Mouse (Mus musculus) cerebellum, postnatal 4 days (tissue): ENCODE measurements at regions not wholly inside any gene's neighbourhood (a gene's known extent, or its start where the extent isn't known, plus 50 kb on each side); places are given as distances from the start of the nearest gene placed in this dataset.

Experiments
- DNase-seq, 2 experiments: peaks; one replicate each; pipeline ENCODE4 v3.0.0; 2022; ENCODE audit warnings: low spot score in 2 of 2, mixed read lengths in 1 of 2

DNA sequence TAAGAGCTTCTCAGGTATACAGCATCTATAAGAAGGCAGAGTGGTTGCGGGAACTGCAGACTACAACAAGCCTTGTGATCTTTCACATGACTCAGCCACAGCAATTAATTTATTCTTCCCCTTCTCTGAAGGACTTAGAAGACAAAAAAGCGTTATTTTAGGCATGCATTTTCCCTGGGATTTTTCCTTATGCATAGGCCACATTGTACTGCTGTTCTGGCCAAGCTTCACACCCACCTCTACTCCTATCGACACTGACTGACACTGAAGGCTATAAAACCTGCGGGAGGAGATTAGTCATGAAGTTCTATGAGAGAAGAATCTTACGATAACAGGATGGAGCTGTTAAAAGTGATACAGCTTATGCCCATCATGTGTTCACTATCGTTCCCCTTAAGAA lies 441.9 kb downstream of the Tox3 start:
- no peak for DNase-seq

DNA sequence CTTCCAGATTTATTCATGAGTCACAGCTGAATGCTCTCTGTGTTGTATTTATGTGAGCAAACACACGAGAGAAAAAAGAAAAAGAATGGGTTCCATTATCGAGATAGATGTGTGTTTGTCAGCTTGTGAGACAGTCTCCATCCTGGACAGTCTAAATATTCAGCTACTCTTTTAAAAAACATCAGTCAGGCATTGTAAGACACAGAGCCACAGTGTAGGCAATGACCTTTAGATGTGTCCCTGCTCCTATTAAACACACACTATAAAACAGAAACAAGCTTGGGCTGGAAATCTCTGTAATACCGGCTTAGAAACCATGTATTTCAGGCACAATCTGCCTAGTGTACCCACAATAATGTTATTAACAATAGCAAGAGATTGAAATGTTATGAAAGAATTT lies 442.6 kb downstream of the Tox3 start:
- no peak for DNase-seq

DNA sequence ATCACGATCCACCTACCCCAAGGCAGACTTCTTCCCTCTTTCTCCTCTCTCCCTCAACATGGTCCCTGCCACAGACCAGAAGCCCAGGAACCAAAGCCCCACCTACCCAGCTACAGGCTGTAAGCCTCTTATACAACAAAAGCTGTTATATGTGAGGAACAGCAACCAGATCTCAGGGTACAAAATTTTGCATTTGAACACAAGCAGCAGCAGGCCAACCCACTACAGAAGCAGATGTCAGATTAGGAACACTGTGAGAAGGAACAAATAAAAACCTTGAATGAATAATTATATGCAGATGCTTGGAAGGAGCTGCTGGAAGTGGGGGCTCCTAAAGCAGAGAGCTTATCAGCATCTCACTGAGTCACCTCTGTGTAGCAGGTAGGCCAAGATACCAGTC lies 444.8 kb downstream of the Tox3 start:
- no peak for DNase-seq

DNA sequence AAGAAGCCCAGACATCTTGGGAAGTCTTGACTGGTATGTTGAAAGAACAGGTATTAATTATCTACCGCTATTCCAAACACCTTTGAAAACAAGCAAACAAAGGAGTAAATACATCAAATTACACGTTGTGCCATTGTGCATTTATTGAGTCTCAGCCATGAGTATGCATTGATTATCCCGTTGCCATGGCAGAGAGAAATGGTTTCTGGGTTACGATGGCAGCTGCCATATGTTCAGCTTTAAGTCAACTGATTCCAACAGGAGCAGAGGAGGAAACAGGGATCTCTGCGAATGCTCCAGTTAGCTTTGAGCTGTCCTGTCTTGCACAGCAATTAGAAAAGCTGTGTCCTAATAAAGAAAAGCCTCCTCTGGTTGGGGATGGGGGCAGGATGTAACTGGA lies 475.4 kb downstream of the Tox3 start:
- DNase-seq, result no peak

DNA sequence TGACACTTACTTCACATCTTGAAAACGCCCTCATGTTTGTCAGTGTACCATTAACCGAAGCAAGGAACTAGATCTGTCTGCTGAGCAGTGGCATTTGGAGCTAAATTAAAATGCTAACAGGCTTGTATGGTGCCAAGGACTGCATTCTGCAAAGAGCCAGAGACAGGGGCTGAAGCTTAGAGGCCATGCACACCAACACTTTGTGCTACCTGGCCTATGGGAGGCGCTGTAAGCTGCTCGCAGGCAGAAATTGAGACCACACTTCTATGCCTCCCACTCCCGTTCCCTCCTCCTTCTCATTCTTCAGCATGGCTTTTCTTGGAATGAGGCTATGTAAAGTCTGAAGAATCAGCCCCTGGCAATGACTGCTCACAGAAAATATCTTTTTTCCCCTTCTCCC lies 476.2 kb downstream of the Tox3 start:
- DNase-seq, result no peak

DNA sequence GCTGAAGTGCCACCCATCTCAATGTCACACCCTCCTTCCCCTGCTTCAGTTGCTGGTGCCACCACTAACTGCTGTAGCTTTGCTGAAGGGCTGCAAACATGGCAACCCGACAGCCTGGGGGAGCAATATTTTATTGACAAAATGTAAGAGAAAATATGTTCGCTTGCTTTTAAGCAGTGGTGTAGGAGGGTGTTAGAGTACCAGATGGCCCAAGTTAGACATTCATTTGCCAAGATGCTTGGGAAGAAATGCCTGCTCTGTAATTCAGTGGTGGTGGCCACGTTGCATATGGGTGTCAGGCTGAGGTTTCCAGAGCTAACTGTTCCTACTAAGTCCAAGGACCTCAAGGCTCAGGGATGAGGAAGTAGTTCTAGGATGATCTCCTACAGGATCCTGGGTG lies 488.3 kb downstream of the Tox3 start:
- DNase-seq, result no peak

DNA sequence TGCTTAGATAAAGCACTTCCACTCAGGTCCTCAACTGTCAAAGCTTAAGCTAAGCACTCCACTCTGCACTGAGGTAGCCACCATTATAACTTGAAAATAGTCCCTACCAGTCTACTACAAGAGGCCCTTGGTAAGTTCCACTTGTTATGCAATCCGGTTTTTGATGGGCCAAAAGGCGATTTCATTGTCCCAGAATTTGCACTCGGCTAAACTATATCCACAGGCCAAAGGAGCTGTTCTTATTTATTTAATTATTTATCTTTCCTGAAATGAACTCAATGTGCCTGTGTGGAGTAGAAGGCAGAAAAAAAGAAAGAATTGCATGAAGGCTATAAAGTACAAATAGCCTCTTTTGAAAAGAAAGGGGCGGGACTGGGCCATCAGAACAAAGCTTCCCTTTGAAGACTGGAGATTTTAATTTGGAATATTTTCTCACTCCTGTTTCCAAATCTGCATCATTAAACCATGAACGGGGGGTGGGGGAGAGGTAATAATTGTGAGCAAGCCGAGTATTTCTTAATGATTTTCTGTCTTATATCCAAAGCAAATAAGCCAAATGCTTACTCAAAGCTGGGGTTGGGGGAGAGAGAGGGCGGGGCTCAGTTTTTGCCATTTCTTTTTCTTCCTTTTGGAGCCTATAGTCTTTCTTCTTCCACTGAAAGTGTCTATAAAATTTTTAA lies 489.3 kb downstream of the Tox3 start:
- DNase-seq, result no peak

DNA sequence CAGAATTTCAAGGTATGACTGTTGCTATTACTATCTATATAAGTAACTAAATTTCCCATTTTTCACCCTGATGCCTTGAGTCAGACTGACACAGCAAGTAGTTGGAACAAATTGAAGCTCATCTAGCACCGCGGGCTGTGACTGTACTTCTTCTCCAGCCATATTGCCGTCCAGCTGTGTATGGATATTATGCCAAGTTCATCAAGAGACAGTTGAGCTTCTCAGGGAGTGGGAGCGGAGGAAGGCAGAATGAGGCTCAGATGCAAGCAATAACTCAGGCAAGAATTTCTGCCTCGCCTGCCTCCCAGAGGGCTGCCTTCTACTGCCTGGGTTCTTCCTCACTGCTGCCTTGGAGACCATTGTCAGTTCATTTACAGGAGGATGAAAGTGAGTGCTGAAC lies 492.6 kb downstream of the Tox3 start:
- DNase-seq, result peak in 1 of 2 experiments; percentile 25

DNA sequence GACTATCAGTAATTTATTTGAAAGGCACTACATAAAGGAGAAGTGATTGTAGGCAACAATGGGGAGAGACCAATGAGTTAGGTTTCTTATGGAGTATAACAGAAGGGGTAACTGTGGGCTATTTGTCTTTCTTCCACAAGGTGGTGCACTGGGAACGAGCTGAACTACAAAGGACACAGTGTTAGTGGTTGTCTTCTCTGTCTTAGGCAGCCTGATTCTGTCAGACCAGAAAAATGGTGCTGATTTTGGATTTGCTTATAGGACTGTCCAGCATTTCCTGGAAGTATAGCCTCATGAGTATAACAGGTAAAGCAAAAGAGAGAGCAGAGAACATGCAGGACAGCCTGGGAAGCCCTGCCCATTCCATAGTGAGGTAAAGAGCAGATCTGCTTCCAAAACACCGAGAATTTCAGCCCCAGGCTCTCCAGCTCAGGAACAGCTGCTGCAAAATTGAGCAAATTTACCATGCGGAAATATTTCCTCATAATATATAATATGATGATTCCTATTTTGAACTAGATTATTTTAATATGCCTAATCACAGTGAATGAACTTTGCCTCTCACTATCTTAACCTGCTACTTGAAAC lies 497.8 kb downstream of the Tox3 start:
- DNase-seq, result peak; percentile 33 to 72

DNA sequence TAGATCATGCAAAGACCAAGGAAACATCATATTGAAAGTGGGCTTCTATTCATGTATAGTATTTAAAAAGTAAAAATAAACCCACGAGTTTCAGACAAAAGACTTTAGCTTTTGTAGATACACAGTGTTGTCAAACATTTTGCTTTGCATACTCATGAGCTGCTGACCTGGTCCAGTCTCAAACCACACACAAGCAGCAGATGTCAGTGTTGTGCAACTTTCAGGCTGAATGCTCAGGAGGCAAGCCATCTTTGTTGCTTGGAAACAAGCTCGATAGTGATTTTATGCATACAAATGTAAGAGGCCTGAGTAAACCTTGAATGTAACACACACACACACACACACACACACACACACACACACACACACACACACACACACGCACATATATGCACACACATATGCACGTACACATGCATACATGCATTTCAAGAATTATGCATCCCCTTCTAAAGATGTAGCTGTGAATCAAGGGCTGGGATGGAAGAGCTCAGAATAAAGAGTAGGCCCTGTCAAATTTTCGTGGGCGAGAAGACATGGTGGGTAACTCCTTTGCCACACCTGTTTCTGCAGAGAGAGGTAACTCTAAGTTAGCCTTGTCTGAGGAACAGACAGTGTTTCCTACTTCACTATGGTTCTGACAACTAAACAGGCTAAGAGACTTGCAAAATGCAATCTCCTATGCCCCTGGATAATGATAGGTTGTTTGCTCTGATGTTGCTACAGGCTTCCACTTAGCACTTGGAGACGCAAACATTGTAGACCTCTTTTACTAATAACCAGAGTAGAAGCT lies 498.5 kb downstream of the Tox3 start:
- DNase-seq, result peak; percentile 37 to 64

DNA sequence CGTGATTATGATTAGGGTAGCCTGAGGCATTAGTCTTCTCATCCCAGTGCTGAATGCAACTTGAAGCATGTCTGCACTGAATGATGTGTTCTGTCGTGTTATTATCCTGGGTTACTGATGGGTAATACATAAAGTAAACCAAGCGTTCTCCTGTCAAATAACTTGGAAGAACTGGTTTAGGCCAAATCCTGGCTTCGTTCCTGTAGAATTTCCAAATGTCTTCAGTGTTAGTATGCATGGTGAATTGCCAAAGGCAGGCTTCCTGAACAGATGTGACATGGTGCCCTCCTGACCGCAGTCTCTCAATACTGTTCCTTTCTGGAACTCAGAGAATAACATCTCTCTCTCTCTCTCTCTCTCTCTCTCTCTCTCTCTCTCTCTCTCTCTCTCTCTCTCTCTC lies 509.6 kb downstream of the Tox3 start:
- no peak for DNase-seq

DNA sequence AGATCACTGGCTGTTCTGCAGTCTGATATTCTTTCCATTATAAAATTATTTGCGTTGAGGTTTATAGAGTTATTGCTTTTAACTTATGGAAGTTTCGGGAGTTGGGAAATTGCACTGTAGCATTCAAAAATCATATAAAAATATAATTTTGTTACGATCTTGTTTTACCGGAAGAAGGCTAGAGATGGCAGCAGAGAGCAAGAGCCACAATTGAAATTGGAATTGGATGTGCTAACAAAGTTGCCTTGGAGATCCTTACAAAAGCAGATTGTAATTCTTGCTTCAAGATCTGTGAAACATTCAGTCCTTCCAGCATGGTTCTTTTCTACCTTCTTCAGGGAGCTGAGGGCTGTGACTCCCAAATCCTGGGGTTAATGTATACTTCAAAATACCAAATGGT lies 514.4 kb downstream of the Tox3 start:
- DNase-seq, result no peak

DNA sequence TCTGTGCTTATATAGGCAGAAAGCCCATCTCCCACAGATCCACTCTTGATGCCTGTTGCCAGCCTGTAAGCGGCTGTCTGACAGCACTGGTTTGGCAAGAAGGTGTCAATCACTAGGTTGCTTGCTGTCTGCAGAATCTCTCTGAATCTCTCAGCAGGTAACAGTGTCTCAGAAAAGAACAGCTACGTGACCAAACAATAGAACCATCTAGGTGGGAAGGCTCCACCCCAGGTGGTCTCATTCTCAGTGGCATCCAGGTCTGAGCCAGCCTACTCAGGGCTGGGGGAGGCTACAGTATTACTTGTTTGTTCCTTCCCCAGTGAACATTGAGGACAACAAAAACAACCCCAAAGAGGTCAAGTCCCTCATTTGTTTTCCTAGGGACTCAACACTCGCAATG lies 523.6 kb downstream of the Tox3 start:
- no peak for DNase-seq

DNA sequence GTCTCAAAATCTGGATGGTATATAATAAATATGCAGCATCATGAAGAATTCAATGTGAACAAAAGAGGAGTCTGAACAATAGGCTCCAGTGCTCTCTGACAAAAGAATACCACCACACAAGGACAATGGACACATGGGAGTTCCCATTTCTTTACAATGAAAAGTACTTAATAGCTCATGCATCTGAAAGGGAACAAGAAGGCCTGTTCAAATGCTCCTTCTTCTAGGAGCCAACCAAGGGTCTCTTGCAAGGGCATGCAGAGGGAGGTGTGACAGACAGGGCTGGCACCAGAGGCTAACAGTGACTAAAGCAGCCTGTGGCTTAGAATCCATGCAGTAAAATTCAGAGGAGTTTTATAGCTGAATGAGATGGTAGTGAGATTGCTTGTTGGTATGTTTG lies 524.5 kb downstream of the Tox3 start:
- no peak for DNase-seq

DNA sequence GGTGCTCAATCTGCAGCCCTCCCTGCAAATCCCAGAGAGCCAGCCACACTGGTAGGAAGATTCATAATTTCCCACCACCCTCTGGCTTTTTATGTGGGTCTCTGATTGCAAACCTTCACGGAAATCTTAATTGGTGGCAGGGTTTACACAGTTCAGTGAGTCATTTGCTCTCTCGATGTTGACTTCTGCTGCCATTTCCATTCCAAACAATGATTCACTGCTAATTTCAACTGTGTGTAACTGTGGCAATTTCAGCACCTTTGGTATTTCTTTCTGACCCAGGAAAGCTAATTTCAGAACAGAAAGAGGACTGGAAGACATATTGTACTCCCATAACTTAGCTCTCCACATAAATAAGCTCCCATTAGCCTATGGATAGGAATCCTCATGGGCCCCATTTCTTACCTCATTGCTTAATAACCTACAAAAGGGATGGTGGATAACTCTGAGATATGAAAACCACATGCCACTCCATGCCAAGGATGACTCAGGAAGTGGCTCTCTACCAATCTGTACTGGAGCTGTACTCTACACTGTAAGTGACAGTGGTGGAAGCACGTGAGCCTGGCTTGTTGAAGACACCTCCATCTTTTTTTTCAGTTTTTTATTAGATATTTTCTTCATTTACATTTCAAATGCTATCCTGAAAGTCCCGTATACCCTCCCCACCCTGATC lies 536.0 kb downstream of the Tox3 start:
- DNase-seq, result no peak

DNA sequence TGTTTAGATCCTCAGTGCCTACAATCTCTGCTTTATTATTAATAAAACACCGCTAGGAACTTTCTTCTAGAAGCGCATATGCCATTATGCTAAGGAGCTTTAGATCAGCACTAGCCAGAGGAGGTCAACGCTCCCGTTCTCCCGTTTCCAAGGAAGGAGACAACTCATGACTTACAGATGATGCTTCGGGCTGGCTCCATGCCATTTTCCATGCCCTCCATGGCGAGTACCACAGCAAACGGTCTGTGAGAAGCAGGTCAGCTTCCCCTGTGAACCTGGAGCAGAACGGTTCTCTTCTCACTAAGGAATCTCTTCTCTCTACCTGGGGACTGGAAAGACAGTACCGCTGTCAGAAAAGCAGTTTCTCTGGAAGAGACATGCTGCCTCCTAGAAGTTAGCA lies 559.8 kb downstream of the Tox3 start:
- DNase-seq, result no peak

DNA sequence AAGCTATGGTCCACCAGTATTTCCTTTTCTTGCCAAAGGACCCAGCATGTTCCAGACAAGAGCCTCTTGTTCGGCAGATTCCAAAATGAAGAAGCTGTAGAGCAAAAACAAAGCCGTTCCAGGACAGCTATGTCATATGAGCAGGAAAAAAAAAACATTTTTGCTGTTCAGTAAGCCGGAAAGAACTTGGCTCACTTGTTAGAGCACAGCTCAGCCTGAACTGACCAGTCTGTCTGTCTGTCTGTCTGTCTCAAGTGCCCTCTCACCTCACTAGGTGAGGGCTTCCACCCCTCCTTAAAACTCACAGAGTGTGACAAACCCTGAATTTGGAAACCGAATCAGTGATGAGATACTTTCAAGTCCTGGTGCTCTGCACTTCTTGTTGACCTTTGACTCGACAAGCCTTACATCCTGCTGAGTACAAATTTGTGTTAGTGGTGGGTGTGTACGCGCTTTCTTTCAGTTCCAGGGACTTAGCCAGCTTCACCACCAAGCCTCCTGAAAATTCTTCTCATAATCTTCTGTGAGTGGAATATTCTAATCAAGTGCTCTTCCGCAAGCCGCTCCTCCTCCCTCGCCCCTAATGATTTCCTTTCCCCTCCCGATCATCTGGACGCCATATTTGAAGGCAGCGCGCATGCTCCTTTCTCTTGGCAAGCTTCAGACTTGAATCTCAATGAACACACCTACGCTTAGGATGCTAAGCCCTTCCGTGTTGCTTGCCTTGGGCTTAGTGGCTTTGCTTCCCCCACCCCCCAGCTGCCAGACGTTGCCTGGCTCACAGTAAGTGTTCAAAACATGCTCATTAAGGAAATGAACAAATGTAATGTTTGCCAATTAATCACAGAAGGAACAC lies 560.9 kb downstream of the Tox3 start:
- peak in 1 of 2 experiments; percentile 14 for DNase-seq

DNA sequence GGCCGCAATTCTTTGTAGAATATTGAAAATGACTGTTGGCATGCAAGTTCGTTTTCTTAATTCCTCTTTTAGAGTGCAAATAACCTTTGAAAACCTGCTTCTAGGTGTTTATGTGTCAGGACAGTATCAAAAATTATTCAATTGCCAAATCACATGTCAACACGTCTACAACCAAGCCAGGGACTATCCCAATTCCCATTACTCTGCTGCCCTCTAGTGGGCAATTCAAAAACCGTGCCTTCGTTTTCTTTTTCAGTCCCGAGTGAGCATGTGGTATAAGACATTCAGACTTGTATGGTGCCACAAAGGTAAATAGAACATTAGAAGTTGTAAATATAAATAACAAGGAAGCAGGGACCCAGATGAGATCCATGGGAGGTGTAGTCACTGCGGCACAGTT lies 563.1 kb downstream of the Tox3 start:
- DNase-seq, result peak; percentile 74 to 85

DNA sequence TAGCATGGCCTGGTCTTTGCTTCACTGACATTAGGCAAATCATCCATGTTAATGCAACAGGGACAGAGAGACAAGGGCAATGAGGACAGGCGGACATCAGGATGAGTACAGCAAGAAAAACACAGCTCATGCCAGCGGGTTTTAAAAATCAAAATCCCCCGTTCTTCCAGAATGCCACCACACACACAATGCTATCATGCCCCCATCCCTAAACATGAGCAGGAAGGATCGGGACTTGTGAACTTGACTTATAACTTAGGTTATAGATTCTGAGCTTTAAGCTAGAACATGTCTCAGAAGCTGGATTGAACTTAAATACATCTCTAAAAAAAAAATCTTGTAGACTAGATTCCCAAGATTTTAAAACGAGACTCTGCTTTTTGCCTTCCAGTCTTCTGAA lies 564.8 kb downstream of the Tox3 start:
- no peak for DNase-seq

DNA sequence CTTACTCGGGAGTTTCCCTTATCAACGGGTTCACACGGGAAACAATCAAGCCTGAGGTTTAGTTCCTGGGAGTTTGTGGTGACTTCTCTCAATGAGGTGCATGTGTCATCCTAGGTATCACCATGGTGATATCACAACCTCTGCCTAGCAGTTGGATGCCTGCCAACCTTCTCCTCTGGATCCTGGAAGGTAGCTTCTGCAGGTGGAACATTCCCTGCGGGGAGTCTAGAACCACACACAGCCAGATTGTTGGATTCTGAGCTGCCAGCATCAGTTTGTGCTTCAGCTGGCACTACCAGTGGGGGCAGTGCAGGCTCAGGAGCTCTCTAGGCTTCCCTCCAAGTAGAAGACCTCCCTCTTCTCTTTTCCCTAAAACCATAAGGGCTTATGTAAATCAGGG lies 581.8 kb downstream of the Tox3 start:
- no peak for DNase-seq

DNA sequence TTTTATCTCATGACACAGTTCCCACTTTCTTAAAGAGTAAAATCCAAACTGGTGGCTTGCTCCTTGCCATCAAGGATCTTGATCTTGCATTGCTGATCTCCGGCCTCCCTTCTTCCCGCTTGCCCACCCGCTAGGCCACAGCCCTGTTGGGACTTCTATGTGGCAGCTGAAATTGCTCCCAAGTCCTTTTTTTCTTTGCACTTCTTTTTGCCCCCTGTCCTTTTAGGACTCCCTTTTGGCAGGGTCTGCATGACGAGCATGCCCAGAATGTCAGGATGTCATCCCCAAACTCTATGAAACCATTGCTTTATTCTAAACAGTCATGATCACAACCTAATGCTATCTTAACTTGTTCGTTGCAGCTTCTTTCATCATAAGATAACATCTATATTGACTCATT lies 588.6 kb downstream of the Tox3 start:
- DNase-seq, result no peak

DNA sequence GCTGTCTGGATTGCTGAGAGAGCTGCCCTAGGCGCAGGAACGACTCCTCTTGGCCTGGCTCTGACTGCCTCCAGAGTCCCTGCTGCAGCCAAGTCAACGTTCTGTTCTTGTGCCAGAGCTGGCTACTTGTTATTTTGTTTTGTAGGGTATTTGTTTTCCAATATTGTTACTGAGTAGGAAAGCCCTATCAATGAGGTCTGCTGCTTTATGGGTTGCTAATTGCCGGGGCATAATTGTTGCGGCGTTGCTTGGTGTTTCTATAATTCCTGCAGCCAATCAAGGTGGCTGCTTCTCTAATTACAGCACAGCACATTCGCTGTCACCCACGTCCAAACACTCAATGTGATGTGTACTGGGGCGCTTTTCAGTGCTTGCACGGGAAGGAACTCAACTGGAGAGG lies 589.4 kb downstream of the Tox3 start:
- no peak for DNase-seq
